Mouse (Mus musculus) spleen, adult 2 months (tissue): ENCODE data around the gene Tacr2. TPM values are rescaled to one million over a fixed set of nuclear protein-coding genes. Genes with fewer than 3 reads are reported as not detected.

ENCODE experiments used
- DNase-seq, 2 experiments: peaks; one replicate each; pipeline versions ENCODE4 v3.0.0 to v3.0.0-alpha.2; 2012 to 2021; ENCODE audit warnings: low spot score in 2 of 2, low read depth in 1 of 2
- H3K27ac ChIP-seq: fragments of 200-500 bp; 2 replicates; pipeline ENCODE4 v1.5.1; 2012; ENCODE audit warnings: low read length, inconsistent platforms; ENCODE audit not compliant: insufficient read depth
- H3K27me3 ChIP-seq: fragments of 200-500 bp; 2 replicates; pipeline ENCODE4 v1.6.1; 2012; ENCODE audit warnings: mild to moderate bottlenecking, moderate library complexity, low read length, inconsistent platforms; ENCODE audit not compliant: control insufficient read depth, insufficient read depth
- H3K36me3 ChIP-seq: fragments of 200-500 bp; 2 replicates; pipeline ENCODE4 v1.6.1; 2012; ENCODE audit warnings: mild to moderate bottlenecking, low read length, inconsistent platforms; ENCODE audit not compliant: control insufficient read depth, insufficient read depth
- H3K4me1 ChIP-seq: fragments of 200-500 bp; 2 replicates; pipeline ENCODE4 v1.6.1; 2011; ENCODE audit warnings: inconsistent platforms; ENCODE audit not compliant: control insufficient read depth, insufficient read depth, insufficient read length
- H3K4me3 ChIP-seq: fragments of 200-500 bp; 2 replicates; pipeline ENCODE4 v1.5.1; 2011; ENCODE audit warnings: mild to moderate bottlenecking, inconsistent platforms; ENCODE audit not compliant: insufficient read depth, insufficient read length; ENCODE audit errors: extremely low read depth
- CTCF ChIP-seq: fragments of 200-500 bp; IDR thresholded peaks from 2 replicates; pipeline ENCODE4 v1.5.1; 2011; ENCODE audit warnings: mild to moderate bottlenecking, inconsistent platforms; ENCODE audit not compliant: insufficient read depth, insufficient read length, insufficient replicate concordance; ENCODE audit errors: extremely low read depth
- POLR2A ChIP-seq: fragments of 200-500 bp; IDR thresholded peaks from 2 replicates; pipeline ENCODE4 v1.6.1; 2011; ENCODE audit warnings: low read depth, low read length, inconsistent platforms
- WGBS: fragments of 180-500 bp; shearing (Covaris S2); methylation state at CpG from one replicate; pipeline ENCODE4 v1.1.7; 2018; 5-methylcytosine and 5-hydroxymethylcytosine counted together
- polyA plus RNA-seq: library from polyadenylated mRNA; depleted of rRNA; stranded (reverse); fragments of >200 nt; gene quantifications from 2 replicates; pipeline ENCODE4 v1.2.3, GENCODE M21; 2012

Tacr2 gene
- polyA plus RNA-seq, 1 experiment = not detected

DNA sequence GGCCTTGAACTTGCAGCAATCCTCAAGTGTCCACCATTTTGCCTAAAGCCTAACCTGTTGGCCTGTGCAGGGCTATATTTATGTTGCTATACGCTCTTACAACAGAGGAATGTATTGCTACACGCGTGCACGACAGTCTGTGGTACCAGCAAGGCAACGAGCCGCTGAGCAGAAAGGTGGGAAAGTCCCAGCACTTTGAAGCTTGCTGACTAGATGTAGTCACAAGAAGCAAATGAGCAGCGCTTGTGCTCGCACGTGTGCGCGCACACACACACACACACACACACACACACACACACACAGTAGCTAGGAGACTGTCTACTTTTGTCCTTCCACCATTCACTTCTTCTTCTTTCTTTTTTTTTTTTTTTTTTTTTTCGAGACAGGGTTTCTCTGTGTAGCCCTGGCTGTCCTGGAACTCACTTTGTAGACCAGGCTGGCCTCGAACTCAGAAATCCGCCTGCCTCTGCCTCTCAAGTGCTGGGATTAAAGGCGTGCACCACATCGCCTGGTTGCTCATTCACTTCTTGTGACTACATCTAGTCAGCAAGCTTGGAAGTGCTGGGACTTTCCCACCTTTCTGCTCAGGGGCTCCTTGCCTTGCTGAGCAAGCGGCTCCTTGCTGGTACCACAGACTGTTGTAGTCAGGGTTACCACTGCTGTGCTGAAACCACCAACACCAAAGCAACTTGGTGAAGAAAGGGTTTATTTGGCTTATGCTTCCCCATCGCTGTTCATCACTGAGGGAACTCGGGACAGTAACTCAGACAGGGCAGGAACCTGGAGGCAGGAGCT is 25.5 kb downstream of the Tacr2 start:
- Histone ChIP-seq H3K4me3 (no peak overlapping the region), H3K4me1 (no peaks in the 10 kb centered on the region), H3K27ac (no peak overlapping the region), H3K36me3 (peaks cover 18% of the 10 kb centered on the region), H3K27me3 (no peaks in the 10 kb centered on the region)
- 91% methylated on average over 18 of the region's 19 CpGs for WGBS
- no peak for TF ChIP-seq POLR2A
- TF ChIP-seq CTCF = no peak
- DNase-seq = no peak

DNA sequence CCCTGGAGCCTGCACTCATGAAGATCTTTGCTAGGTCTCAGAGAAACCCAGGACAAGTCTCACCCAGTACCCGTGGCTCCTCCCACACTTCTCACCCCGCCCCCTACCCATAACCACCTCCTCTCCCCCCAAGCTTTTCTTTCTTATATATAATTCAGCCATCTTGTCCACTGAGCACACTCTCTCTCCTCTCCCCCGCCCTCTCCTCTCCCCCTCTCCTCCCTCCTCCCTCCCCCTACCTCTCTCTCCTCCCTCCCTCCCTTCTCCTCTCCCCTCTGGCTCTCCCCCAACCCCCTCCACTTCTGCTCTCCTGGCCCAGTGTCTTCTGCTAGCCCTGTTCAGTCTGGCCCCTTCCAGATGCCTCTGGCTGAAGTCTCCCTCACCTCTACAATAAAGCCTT is 26.8 kb downstream of the Tacr2 start:
- H3K27me3 ChIP-seq = no peaks in the 10 kb centered on the region
- WGBS = 70% methylated on average over 3 of the region's 3 CpGs
- H3K36me3 ChIP-seq = peaks cover 24% of the 10 kb centered on the region
- DNase-seq = no peak
- H3K4me1 ChIP-seq = no peaks in the 10 kb centered on the region
- no peak overlapping the region for H3K27ac ChIP-seq
- TF ChIP-seq CTCF (no peak), POLR2A (no peak)
- H3K4me3 ChIP-seq = no peak overlapping the region

DNA sequence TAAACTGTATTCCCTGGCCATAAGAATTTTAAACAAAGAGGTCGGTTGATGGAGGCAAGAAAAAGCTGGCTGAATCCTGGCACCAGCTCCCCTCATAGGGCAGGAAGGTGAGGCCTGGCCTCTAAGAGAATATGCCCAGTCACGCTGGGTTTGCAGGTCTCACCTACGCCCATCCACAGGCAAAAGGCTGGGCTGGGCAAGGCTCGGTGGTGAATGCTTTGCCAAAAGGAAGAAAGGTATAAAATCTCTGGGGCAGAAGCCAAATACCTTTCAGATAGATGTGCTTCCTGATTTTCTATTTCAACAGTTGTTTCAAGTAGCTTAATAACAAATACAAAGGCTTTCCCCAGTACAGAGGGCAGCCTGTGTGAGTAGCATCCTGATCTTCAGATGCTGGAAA is 27.4 kb downstream of the Tacr2 start:
- 92% methylated on average over 4 of the region's 4 CpGs for WGBS
- Histone ChIP-seq H3K4me1 (no peaks in the 10 kb centered on the region), H3K4me3 (no peak overlapping the region), H3K36me3 (peaks cover 29% of the 10 kb centered on the region), H3K27me3 (no peaks in the 10 kb centered on the region), H3K27ac (no peak overlapping the region)
- TF ChIP-seq POLR2A (no peak), CTCF (no peak)
- DNase-seq = no peak

DNA sequence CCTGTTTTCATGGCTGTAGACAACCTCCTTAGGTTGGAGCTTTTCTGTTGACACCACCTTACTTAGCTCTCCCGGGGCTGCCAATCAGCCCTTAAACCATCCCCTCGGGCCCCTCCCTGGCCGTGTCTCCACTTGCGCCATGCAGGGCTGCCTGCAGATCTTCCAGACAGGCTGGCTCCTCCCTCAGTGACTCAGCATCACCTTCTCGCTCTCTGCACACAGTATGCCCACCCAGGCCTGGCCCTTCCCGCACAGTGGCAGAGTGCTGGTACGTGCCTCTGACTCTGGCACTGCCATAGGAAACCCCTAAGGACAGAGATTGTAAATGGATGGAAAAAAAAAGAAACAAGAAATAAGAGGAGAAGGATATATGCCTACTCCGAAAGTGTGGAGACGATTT is 30.5 kb downstream of the Tacr2 start:
- Histone ChIP-seq H3K27ac (no peak overlapping the region), H3K4me3 (no peak overlapping the region), H3K27me3 (no peaks in the 10 kb centered on the region), H3K4me1 (no peaks in the 10 kb centered on the region), H3K36me3 (peaks cover 41% of the 10 kb centered on the region)
- WGBS = 94% methylated on average over 9 of the region's 9 CpGs
- TF ChIP-seq CTCF = no peak
- TF ChIP-seq POLR2A = no peak
- DNase-seq = no peak

DNA sequence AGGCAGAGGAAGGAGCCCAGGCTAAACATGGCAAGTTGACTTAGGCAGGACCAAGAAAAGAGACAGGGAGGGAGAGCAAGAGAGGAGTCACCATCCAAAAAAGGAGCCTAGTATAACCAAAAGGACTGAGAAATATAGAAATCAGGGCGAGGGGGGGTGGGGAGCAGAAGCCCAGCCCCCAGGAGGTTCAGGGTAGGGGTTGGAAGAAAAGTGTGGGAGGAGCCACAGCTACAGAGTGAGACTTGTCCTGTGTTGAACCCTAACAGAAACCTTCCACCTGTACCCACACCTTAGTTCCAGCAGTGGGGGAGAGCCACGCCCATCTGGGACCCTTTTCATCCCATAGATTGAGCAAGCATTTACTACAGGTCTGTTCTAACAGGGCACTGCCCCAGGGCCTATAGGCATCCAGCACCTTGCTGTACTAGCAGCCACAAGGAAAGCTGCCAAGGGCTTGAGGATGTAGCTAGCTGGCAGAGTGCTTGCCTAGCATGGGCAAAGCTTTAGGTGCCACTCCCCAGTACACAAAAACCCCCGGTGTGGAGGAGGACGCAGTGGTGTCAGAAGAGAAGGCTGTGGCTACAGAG is 31.1 kb downstream of the Tacr2 start:
- 95% methylated on average over 4 of the region's 4 CpGs for WGBS
- Histone ChIP-seq H3K36me3 (peaks cover 41% of the 10 kb centered on the region), H3K4me1 (no peaks in the 10 kb centered on the region), H3K4me3 (no peak overlapping the region), H3K27ac (no peak overlapping the region), H3K27me3 (no peaks in the 10 kb centered on the region)
- DNase-seq = no peak
- no peak for TF ChIP-seq CTCF
- TF ChIP-seq POLR2A = no peak

DNA sequence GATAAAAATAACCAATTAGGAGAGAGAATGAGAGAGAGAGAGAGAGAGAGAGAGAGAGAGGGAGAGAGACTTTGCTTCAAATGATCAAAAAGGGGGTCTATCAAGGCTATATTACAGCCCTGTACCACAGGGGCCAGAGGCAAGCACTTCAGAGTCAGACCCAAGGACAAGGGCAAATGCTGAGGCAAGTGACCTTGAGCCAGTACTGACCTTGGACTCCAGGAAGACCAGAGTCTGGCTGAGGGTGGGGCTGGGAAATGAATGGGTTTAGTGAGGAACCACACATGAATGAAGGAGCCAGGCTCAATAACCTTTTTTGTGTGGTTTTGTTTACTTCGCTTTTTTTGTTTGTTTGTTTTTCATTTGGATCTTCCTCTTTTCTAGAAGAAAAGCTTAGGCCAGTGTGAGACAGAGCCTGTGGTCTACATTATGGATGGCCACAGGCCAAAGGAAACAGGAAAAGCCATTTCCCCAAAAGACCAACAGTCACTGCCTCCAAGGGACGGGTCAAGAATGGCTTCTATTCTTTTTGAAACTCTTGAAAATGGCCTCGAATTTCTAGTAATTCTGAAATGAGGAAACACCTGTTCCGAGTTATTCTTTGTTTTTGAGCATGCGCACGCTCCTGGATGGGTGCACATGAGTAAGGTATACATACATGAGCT is 35.4 kb downstream of the Tacr2 start:
- no peak for DNase-seq
- peaks cover 43% of the 10 kb centered on the region for H3K36me3 ChIP-seq
- TF ChIP-seq CTCF = no peak
- no peak for TF ChIP-seq POLR2A
- H3K27ac ChIP-seq = no peak overlapping the region
- WGBS = 47% methylated on average over 6 of the region's 6 CpGs
- no peaks in the 10 kb centered on the region for H3K27me3 ChIP-seq
- no peak overlapping the region for H3K4me3 ChIP-seq
- no peaks in the 10 kb centered on the region for H3K4me1 ChIP-seq
